Mouse (Mus musculus) right cerebral cortex, postnatal 4 days (tissue): ENCODE results near the gene Apol9a.

ENCODE experiments used
- DNase-seq: peaks from one replicate; pipeline ENCODE4 v3.0.0-alpha.2; 2022

Apol9a gene

GRCm38 (mm10) chr15:77376920-77377319, 34.0 kb downstream of the Apol9a start:
- no peak for DNase-seq

- DNase-seq, result no peak
Observed at GRCm38 (mm10) chr15:77370588-77370987, 40.3 kb downstream of the Apol9a start.

- DNase-seq, result no peak
Observed at GRCm38 (mm10) chr15:77369981-77370380, 41.0 kb downstream of the Apol9a start.

GRCm38 (mm10) chr15:77368818-77369320, 42.1 kb downstream of the Apol9a start:
- DNase-seq, result no peak

- peak; percentile 98 for DNase-seq
Observed at GRCm38 (mm10) chr15:77368148-77368547, 42.8 kb downstream of the Apol9a start.

- peak; percentile 39 for DNase-seq
Observed at GRCm38 (mm10) chr15:77367504-77367903, 43.4 kb downstream of the Apol9a start.

GRCm38 (mm10) chr15:77366706-77367484, 44.0 kb downstream of the Apol9a start:
- DNase-seq, result peak; percentile 94

GRCm38 (mm10) chr15:77365700-77366570, 45.0 kb downstream of the Apol9a start:
- DNase-seq, result no peak

GRCm38 (mm10) chr15:77364026-77364425, 46.9 kb downstream of the Apol9a start:
- DNase-seq, result no peak

GRCm38 (mm10) chr15:77363578-77363977, 47.4 kb downstream of the Apol9a start:
- no peak for DNase-seq

- no peak for DNase-seq
Observed at GRCm38 (mm10) chr15:77362952-77363351, 48.0 kb downstream of the Apol9a start.

GRCm38 (mm10) chr15:77359905-77360304, 51.0 kb downstream of the Apol9a start:
- no peak for DNase-seq

GRCm38 (mm10) chr15:77359486-77359885, 51.4 kb downstream of the Apol9a start:
- no peak for DNase-seq

- no peak for DNase-seq
Observed at GRCm38 (mm10) chr15:77359084-77359483, 51.9 kb downstream of the Apol9a start.

- DNase-seq, result peak; percentile 84
Observed at GRCm38 (mm10) chr15:77358320-77359040, 52.5 kb downstream of the Apol9a start.

- DNase-seq, result no peak
Observed at GRCm38 (mm10) chr15:77356248-77356810, 54.6 kb downstream of the Apol9a start.

- no peak for DNase-seq
Observed at GRCm38 (mm10) chr15:77354848-77355551, 55.9 kb downstream of the Apol9a start.

- DNase-seq, result no peak
Observed at GRCm38 (mm10) chr15:77354496-77354847, 56.5 kb downstream of the Apol9a start.
